Mouse (Mus musculus) bone marrow macrophage, adult 2 months (primary cell): ENCODE measurements around the gene Gm20479. TPM values are rescaled to one million over a fixed set of nuclear protein-coding genes. Genes with fewer than 3 reads are reported as not detected.

Experiments
- H3K27ac ChIP-seq: 2 replicates; pipeline ENCODE4 v1.5.1; 2012; ENCODE audit warnings: low read depth, low read length; ENCODE audit not compliant: insufficient read depth
- H3K4me1 ChIP-seq: 2 replicates; pipeline ENCODE4 v1.6.1; 2012; ENCODE audit warnings: low read length; ENCODE audit not compliant: control insufficient read depth, insufficient read depth
- H3K4me3 ChIP-seq: 2 replicates; pipeline ENCODE4 v1.5.1; 2012; ENCODE audit warnings: mild to moderate bottlenecking, low read length, moderate library complexity; ENCODE audit not compliant: insufficient read depth
- CTCF ChIP-seq: IDR thresholded peaks from 2 replicates; pipeline ENCODE4 v1.5.1; 2012; ENCODE audit warnings: low read depth, mild to moderate bottlenecking, low read length, moderate library complexity
- POLR2A ChIP-seq: IDR thresholded peaks from 2 replicates; pipeline ENCODE4 v1.6.1; 2012; ENCODE audit warnings: mild to moderate bottlenecking, low read depth, low read length, borderline replicate concordance
- polyA plus RNA-seq: library from polyadenylated mRNA; stranded (reverse); fragments of >200 nt; gene quantifications from 2 replicates; pipeline ENCODE4 v1.2.4, GENCODE M21; 2012; ENCODE audit not compliant: missing spikeins, insufficient read depth, insufficient read length

The Gm20479 gene
- polyA plus RNA-seq, 1 experiment = 10.4 TPM

- Histone ChIP-seq H3K4me3 (peak overlapping the region; percentile 70), H3K4me1 (peaks cover 32% of the 10 kb centered on the region), H3K27ac (peak overlapping the region; percentile 82)
- TF ChIP-seq POLR2A (no peak), CTCF (no peak)
Measured at GRCm38 (mm10) chr7:27357595-27357978, 368 bp upstream of the Gm20479 start.

- TF ChIP-seq POLR2A (no peak), CTCF (no peak)
- peaks cover 30% of the 10 kb centered on the region for H3K4me1 ChIP-seq
- peak overlapping the region; percentile 82 for H3K27ac ChIP-seq
- peak overlapping the region; percentile 70 for H3K4me3 ChIP-seq
Measured at GRCm38 (mm10) chr7:27356248-27356647, 971 bp downstream of the Gm20479 start.

DNA sequence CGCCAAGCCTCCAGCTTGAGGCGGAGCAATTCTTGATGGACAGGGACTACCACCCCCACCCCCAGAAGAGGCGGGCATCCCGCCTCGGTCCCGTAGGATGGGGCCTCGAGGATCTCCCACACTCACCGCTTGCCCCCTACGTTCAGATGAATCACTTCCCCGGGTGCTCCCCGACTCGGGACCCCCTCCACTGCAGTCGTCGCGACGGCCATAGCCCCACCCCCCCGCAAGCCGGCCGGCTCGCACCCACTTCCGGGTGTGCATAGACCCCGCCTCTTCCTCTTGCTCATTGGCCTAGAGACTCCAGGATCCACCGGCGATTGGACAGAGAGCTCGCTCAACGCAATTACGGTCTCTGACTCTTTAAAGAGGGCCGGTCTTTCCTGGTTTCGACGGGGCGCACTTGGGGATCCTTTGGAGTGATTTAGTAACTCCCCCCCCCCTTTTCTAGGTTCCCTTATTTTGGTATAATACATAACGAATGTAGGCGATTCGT, 1.4 kb downstream of the Gm20479 start, which contains the start of gene Shkbp1:
Gene Shkbp1 (minus strand): TSS at position 275 of the 496 bp plus-strand sequence.
- Histone ChIP-seq H3K4me3 (peak within 1 kb of the TSS; percentile 70), H3K27ac (peak within 1 kb of the TSS; percentile 82), H3K4me1 (peaks cover 26% of the 10 kb centered on the region)
- no peak for TF ChIP-seq CTCF
- no peak for TF ChIP-seq POLR2A

GRCm38 (mm10) chr7:27355261-27355660, 2.0 kb downstream of the Gm20479 start:
- Histone ChIP-seq H3K27ac (no peak overlapping the region), H3K4me3 (peak overlapping the region; percentile 70), H3K4me1 (peaks cover 24% of the 10 kb centered on the region)
- TF ChIP-seq POLR2A (no peak), CTCF (no peak)

GRCm38 (mm10) chr7:27354783-27355182, 2.4 kb downstream of the Gm20479 start:
- TF ChIP-seq POLR2A (no peak), CTCF (no peak)
- Histone ChIP-seq H3K4me3 (no peak overlapping the region), H3K27ac (no peak overlapping the region), H3K4me1 (peaks cover 24% of the 10 kb centered on the region)

DNA sequence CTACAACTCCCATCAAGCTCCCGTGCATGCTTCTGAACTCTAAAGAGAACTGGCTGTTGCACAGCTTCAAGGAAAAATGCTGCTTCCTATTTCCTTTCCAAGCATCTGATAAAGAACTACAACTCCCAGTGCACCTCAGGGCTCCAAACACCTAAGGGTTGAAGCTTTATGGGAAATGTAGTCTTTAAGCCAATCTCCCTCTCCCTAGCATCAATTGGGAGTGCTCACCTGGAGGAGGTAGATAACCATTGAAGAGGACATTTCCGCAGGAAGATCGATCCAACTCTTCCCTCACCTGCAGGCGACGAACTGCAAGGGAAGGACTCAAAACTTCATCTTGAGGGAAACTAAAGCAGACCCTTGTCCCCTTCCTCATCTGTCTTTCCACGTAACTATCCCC, 3.1 kb downstream of the Gm20479 start:
- TF ChIP-seq CTCF (no peak), POLR2A (no peak)
- no peak overlapping the region for H3K27ac ChIP-seq
- H3K4me3 ChIP-seq = no peak overlapping the region
- peaks cover 24% of the 10 kb centered on the region for H3K4me1 ChIP-seq

GRCm38 (mm10) chr7:27345444-27345843, 11.8 kb downstream of the Gm20479 start:
- Histone ChIP-seq H3K4me3 (no peak overlapping the region), H3K27ac (no peak overlapping the region)
- TF ChIP-seq CTCF = no peak
- no peak for TF ChIP-seq POLR2A

GRCm38 (mm10) chr7:27342595-27342994, 14.6 kb downstream of the Gm20479 start:
- TF ChIP-seq POLR2A = no peak
- TF ChIP-seq CTCF = peak; percentile 38; the same call in 1 of the 2 replicates
- no peak overlapping the region for H3K27ac ChIP-seq
- peaks cover 6% of the 10 kb centered on the region for H3K4me1 ChIP-seq
- no peak overlapping the region for H3K4me3 ChIP-seq

More at GRCm38 (mm10) chr7:27345444-27345843, 11.8 kb downstream of the Gm20479 start:
- H3K4me1 ChIP-seq = peaks cover 6% of the 10 kb centered on the region

DNA sequence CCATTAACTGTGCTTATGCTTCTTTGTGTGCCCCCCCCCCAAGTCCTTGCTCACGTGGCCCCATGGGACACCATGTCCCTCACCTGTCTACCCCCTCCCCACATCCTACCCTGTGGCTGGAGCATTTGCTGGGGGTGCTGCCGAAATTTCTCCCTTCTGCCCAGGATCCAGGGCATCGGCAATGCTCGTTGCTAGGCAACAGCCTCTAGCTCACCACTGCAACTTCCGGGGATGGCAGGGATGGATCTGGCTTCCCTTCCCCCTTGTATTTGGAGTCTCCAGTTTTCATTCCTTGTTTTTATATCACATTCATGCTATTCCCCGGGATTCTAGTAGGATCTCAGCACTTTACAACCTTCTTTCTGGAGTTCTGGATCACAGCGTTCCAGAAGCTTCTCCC, 17.7 kb downstream of the Gm20479 start:
- peaks cover 6% of the 10 kb centered on the region for H3K4me1 ChIP-seq
- TF ChIP-seq POLR2A (no peak), CTCF (no peak)
- H3K27ac ChIP-seq = no peak overlapping the region
- no peak overlapping the region for H3K4me3 ChIP-seq

- TF ChIP-seq CTCF = no peak
- TF ChIP-seq POLR2A = no peak
- Histone ChIP-seq H3K4me3 (no peak overlapping the region), H3K4me1 (peaks cover 6% of the 10 kb centered on the region), H3K27ac (no peak overlapping the region)
Measured at GRCm38 (mm10) chr7:27339114-27339513, 18.1 kb downstream of the Gm20479 start.

GRCm38 (mm10) chr7:27337175-27337853, 19.9 kb downstream of the Gm20479 start, which contains the start of gene Ltbp4:
TSS of gene Ltbp4 (minus strand) at chr7:27337692.
- H3K27ac ChIP-seq = no peak within 1 kb of the TSS
- TF ChIP-seq CTCF (no peak), POLR2A (no peak)
- 0 out of 2 replicates have a peak within 1 kb of the TSS, but pooled peaks have one; percentile 6 for H3K4me3 ChIP-seq
- H3K4me1 ChIP-seq = no peaks in the 10 kb centered on the region
